Mouse (Mus musculus) forebrain, postnatal 0 days (tissue): ENCODE results near the gene Prl7c1. TPM values are rescaled to one million over a fixed set of nuclear protein-coding genes. Genes with fewer than 3 reads are reported as not detected.
"Not testable (repeated sequence)": the region's sequence is repeated elsewhere in the genome, so short reads cannot be mapped to it uniquely, and the experiment has no call there.

Experiments used
- ATAC-seq: fragments of 200-750 bp; cut with Nextera tagmentation; 2 replicates; pipeline ENCODE4 v1.8.0; 2017; ENCODE audit warnings: mild to moderate bottlenecking, moderate library complexity
- DNase-seq: peaks from one replicate; pipeline ENCODE4 v3.0.0-alpha.2; 2015
- H3K27ac ChIP-seq: fragments of 300-500 bp; sonication (generic); 2 replicates; pipeline ENCODE4 v1.5.1; 2014; ENCODE audit warnings: low read depth, mild to moderate bottlenecking, antibody characterized with exemption, low read length, moderate library complexity, mixed read lengths
- H3K27me3 ChIP-seq: fragments of 300-500 bp; sonication (generic); 2 replicates; pipeline ENCODE4 v1.6.1; 2014; ENCODE audit warnings: mild to moderate bottlenecking, low read length, mixed read lengths; ENCODE audit not compliant: insufficient read depth
- H3K36me3 ChIP-seq: fragments of 300-500 bp; sonication (generic); 2 replicates; pipeline ENCODE4 v1.6.1; 2014; ENCODE audit warnings: mild to moderate bottlenecking, moderate library complexity; ENCODE audit not compliant: insufficient read depth
- H3K4me1 ChIP-seq: fragments of 300-500 bp; sonication (generic); 2 replicates; pipeline ENCODE4 v1.6.1; 2014; ENCODE audit warnings: antibody characterized with exemption; ENCODE audit not compliant: insufficient read depth
- H3K4me2 ChIP-seq: fragments of 300-500 bp; sonication (generic); 2 replicates; pipeline ENCODE4 v1.6.1; 2014; ENCODE audit warnings: low read depth, mild to moderate bottlenecking, moderate library complexity
- H3K4me3 ChIP-seq: fragments of 300-500 bp; sonication (generic); 2 replicates; pipeline ENCODE4 v1.5.1; 2014; ENCODE audit warnings: low read depth, low read length, mixed read lengths
- H3K9ac ChIP-seq: fragments of 300-500 bp; sonication (generic); 2 replicates; pipeline ENCODE4 v1.6.1; 2014; ENCODE audit warnings: mild to moderate bottlenecking
- H3K9me3 ChIP-seq: fragments of 300-500 bp; sonication (generic); 2 replicates; pipeline ENCODE4 v1.6.1; 2016; ENCODE audit warnings: low read length
- CTCF ChIP-seq: sonication (generic); IDR thresholded peaks from 2 replicates; pipeline ENCODE4 v1.5.1; 2016; ENCODE audit warnings: antibody characterized with exemption, control low read depth, low read depth
- WGBS: fragments of 180-500 bp; shearing (Covaris S2); extraction: QIAGEN DNeasy Blood & Tissue Kit; methylation state at CpG from one replicate; pipeline ENCODE4 v1.1.7; 2014; 5-methylcytosine and 5-hydroxymethylcytosine counted together
- polyA plus RNA-seq: library from polyadenylated mRNA; unstranded; fragments of >200 nt; fragmentation: Nextera tagmentation; extraction: Ambion mirVana; gene quantifications from 2 replicates; pipeline ENCODE4 v1.2.1, GENCODE M21; 2015
- total RNA-seq: library from RNA; depleted of rRNA; stranded (reverse); fragments of >200 nt; gene quantifications from 2 replicates; pipeline ENCODE4 v1.2.3, GENCODE M21; 2014; rRNA removed

Gene Prl7c1
- total RNA-seq = not detected in 2 replicates
- not detected in 2 replicates for polyA plus RNA-seq

- not testable (repeated sequence) for ATAC-seq, H3K9me3 ChIP-seq, H3K4me1 ChIP-seq, H3K9ac ChIP-seq, H3K27me3 ChIP-seq, H3K36me3 ChIP-seq, H3K4me2 ChIP-seq, DNase-seq, H3K4me3 ChIP-seq, H3K27ac ChIP-seq
- WGBS = 100% methylated on average over 2 of the region's 3 CpGs
Measured at GRCm38 (mm10) chr13:27780704-27781103, at the start of gene Prl7c1. TSS of gene Prl7c1 (minus strand) at chr13:27780804.

GRCm38 (mm10) chr13:27802765-27803164, 22.2 kb upstream of the Prl7c1 start:
- Histone ChIP-seq H3K9me3 (no peaks in the 10 kb centered on the region), H3K9ac (no peak overlapping the region), H3K4me2 (no peak overlapping the region), H3K4me1 (no peaks in the 10 kb centered on the region), H3K27ac (no peak overlapping the region), H3K4me3 (no peak overlapping the region), H3K36me3 (no peaks in the 10 kb centered on the region), H3K27me3 (no peaks in the 10 kb centered on the region)
- 84% methylated on average over 1 of the region's 1 CpGs for WGBS
- TF ChIP-seq CTCF = no peak
- no peak for DNase-seq
- no peak for ATAC-seq

- H3K36me3 ChIP-seq = no peaks in the 10 kb centered on the region
- no peaks in the 10 kb centered on the region for H3K4me1 ChIP-seq
- TF ChIP-seq CTCF = no peak
- ATAC-seq = no peak
- H3K4me2 ChIP-seq = no peak within 1 kb of the TSS
- H3K4me3 ChIP-seq = no peak within 1 kb of the TSS
- no peaks in the 10 kb centered on the region for H3K9me3 ChIP-seq
- no peak for DNase-seq
- no peak within 1 kb of the TSS for H3K9ac ChIP-seq
- no peaks in the 10 kb centered on the region for H3K27me3 ChIP-seq
- WGBS = 88% methylated on average over 1 of the region's 1 CpGs
- no peak within 1 kb of the TSS for H3K27ac ChIP-seq
Measured at GRCm38 (mm10) chr13:27801354-27801753, 20.8 kb upstream of the Prl7c1 start, which contains the start of gene Prl2a1. TSS of gene Prl2a1 (plus strand) at chr13:27801654.

GRCm38 (mm10) chr13:27799303-27799702, 18.7 kb upstream of the Prl7c1 start:
- DNase-seq (no peak), ATAC-seq (no peak)
- Histone ChIP-seq H3K9ac (no peak overlapping the region), H3K9me3 (no peaks in the 10 kb centered on the region), H3K36me3 (no peaks in the 10 kb centered on the region), H3K4me1 (no peaks in the 10 kb centered on the region), H3K4me2 (no peak overlapping the region), H3K27ac (no peak overlapping the region), H3K4me3 (no peak overlapping the region), H3K27me3 (no peaks in the 10 kb centered on the region)
- no peak for TF ChIP-seq CTCF
- 87% methylated on average over 4 of the region's 4 CpGs for WGBS

- Histone ChIP-seq H3K4me2 (no peak overlapping the region), H3K36me3 (no peaks in the 10 kb centered on the region), H3K4me1 (no peaks in the 10 kb centered on the region), H3K4me3 (no peak overlapping the region), H3K9ac (no peak overlapping the region), H3K9me3 (no peaks in the 10 kb centered on the region), H3K27me3 (no peaks in the 10 kb centered on the region), H3K27ac (no peak overlapping the region)
- WGBS = 94% methylated on average over 10 of the region's 10 CpGs
- TF ChIP-seq CTCF = no peak
- no peak for DNase-seq
- no peak for ATAC-seq
Measured at GRCm38 (mm10) chr13:27734512-27735186, 46.0 kb downstream of the Prl7c1 start.

- H3K9me3 ChIP-seq, H3K4me2 ChIP-seq, H3K27me3 ChIP-seq, H3K9ac ChIP-seq, H3K36me3 ChIP-seq, ATAC-seq, H3K4me1 ChIP-seq, H3K27ac ChIP-seq, H3K4me3 ChIP-seq, DNase-seq: not testable (repeated sequence)
- 86% methylated on average over 5 of the region's 5 CpGs for WGBS
Measured at GRCm38 (mm10) chr13:27730286-27730959, 50.2 kb downstream of the Prl7c1 start.

- ATAC-seq, H3K9ac ChIP-seq, H3K36me3 ChIP-seq, H3K27ac ChIP-seq, H3K4me1 ChIP-seq, DNase-seq, H3K27me3 ChIP-seq, H3K9me3 ChIP-seq, H3K4me3 ChIP-seq, H3K4me2 ChIP-seq: not testable (repeated sequence)
- WGBS = 92% methylated on average over 3 of the region's 3 CpGs
Measured at GRCm38 (mm10) chr13:27725057-27725456, 55.5 kb downstream of the Prl7c1 start.

Other genes with a start within 250 kb of the Prl7c1 start
- not detected in 2 replicates for gene Prl8a9, start 216.2 kb downstream of the Prl7c1 start, total RNA-seq
- gene Prl8a9, start 216.2 kb downstream of the Prl7c1 start, polyA plus RNA-seq = not detected in 2 replicates
- not detected in 2 replicates for gene Prl8a1, start 198.6 kb downstream of the Prl7c1 start, total RNA-seq
- not detected in 2 replicates for gene Prl8a1, start 198.6 kb downstream of the Prl7c1 start, polyA plus RNA-seq
- gene Prl7b1, start 170.2 kb downstream of the Prl7c1 start, total RNA-seq = not detected in 2 replicates
- gene Prl7b1, start 170.2 kb downstream of the Prl7c1 start, polyA plus RNA-seq = not detected in 2 replicates
- not detected in 2 replicates for gene Prl7a1, start 138.3 kb downstream of the Prl7c1 start, total RNA-seq
- not detected in 2 replicates for gene Prl7a1, start 138.3 kb downstream of the Prl7c1 start, polyA plus RNA-seq
- gene Prl7a2, start 112.8 kb downstream of the Prl7c1 start, total RNA-seq = not detected in 2 replicates
- gene Prl7a2, start 112.8 kb downstream of the Prl7c1 start, polyA plus RNA-seq = not detected in 2 replicates
- not detected in 2 replicates for gene Prl7d1, start 64.1 kb downstream of the Prl7c1 start, total RNA-seq
- not detected in 2 replicates for gene Prl7d1, start 64.1 kb downstream of the Prl7c1 start, polyA plus RNA-seq
- gene Prl2a1, start 20.9 kb upstream of the Prl7c1 start, total RNA-seq = not detected in 2 replicates
- not detected in 2 replicates for gene Prl2a1, start 20.9 kb upstream of the Prl7c1 start, polyA plus RNA-seq
- gene Prl2c1, start 68.5 kb upstream of the Prl7c1 start, total RNA-seq = not detected in 2 replicates
- gene Prl2c1, start 68.5 kb upstream of the Prl7c1 start, polyA plus RNA-seq = not detected in 2 replicates
- gene Prl4a1, start 235.4 kb upstream of the Prl7c1 start, total RNA-seq = not detected in 2 replicates
- not detected in 2 replicates for gene Prl4a1, start 235.4 kb upstream of the Prl7c1 start, polyA plus RNA-seq